Mouse (Mus musculus): Measurements from ENCODE around the gene Fthl17b. TPM values are rescaled to one million over a fixed set of nuclear protein-coding genes. Genes with fewer than 3 reads are reported as not detected.

The Fthl17b gene
- not detected for polyA plus RNA-seq (2017; shearing (Covaris generic))

DNA sequence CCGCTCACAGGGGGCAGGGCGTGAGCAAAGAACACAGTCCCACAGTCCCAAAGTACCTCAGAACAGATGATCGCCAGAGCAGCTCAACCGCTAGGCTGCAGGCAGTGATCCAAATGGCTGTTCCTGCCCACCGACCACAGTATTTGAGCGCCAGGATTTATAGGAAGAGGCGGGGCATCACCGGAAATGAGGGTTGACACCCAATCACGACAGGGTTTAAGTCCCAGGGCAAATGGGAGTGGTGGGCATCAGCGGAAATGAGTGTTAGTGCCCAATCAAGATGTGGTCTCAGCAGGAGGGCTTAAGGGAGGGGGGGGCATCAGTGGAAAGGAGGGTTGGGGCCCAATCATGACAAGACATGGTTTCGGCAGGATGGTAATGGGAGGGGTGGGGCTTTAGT lies at the start of gene Fthl17b:
Gene Fthl17b (minus strand): TSS at position 101 of the 400 bp plus-strand sequence.

DNA sequence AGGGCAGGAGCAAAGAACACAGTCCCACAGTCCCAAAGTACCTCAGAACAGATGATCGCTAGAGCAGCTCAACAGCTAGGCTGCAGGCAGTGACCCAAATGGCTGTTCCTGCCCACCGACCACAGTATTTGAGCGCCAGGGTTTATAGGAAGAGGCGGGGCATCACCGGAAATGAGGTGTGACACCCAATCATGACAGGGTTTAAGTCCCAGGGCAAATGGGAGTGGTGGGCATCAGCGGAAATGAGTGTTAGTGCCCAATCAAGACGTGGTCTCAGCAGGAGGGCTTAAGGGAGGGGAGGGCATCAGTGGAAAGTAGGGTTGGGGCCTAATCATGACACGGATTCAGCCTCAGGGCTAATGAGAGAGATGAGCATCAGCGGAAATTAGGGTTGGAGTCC lies 23.9 kb upstream of the Fthl17b start, which contains the start of gene Fthl17d:
Gene Fthl17d (minus strand): TSS at position 101 of the 400 bp plus-strand sequence.

DNA sequence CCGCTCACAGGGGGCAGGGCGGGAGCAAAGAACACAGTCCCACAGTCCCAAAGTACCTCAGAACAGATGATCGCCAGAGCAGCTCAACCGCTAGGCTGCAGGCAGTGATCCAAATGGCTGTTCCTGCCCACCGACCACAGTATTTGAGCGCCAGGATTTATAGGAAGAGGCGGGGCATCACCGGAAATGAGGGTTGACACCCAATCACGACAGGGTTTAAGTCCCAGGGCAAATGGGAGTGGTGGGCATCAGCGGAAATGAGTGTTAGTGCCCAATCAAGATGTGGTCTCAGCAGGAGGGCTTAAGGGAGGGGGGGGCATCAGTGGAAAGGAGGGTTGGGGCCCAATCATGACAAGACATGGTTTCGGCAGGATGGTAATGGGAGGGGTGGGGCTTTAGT lies 13.7 kb upstream of the Fthl17b start, which contains the start of gene Fthl17c:
Gene Fthl17c (minus strand): TSS at position 101 of the 400 bp plus-strand sequence.

Other genes with a start within 250 kb of the Fthl17b start
- not detected for gene Ssx9, start 214.5 kb downstream of the Fthl17b start, polyA plus RNA-seq (2017; shearing (Covaris generic))
- not detected for gene Ssxb5, start 159.3 kb downstream of the Fthl17b start, polyA plus RNA-seq (2017; shearing (Covaris generic))
- not detected for gene Gm6592, start 119.0 kb downstream of the Fthl17b start, polyA plus RNA-seq (2017; shearing (Covaris generic))
- not detected for gene Gm5751, start 88.7 kb downstream of the Fthl17b start, polyA plus RNA-seq (2017; shearing (Covaris generic))
- gene B630019K06Rik, start 70.6 kb downstream of the Fthl17b start, polyA plus RNA-seq (2017; shearing (Covaris generic)): 0.10 TPM
- gene Fthl17c, start 13.6 kb upstream of the Fthl17b start, polyA plus RNA-seq (2017; shearing (Covaris generic)): not detected
- not detected for gene Fthl17d, start 23.8 kb upstream of the Fthl17b start, polyA plus RNA-seq (2017; shearing (Covaris generic))
- not detected for gene Fthl17e, start 70.5 kb upstream of the Fthl17b start, polyA plus RNA-seq (2017; shearing (Covaris generic))
- gene Fthl17f, start 100.0 kb upstream of the Fthl17b start, polyA plus RNA-seq (2017; shearing (Covaris generic)): not detected
- gene 4930402K13Rik, start 141.6 kb upstream of the Fthl17b start, polyA plus RNA-seq (2017; shearing (Covaris generic)): not detected
- gene Lancl3, start 236.9 kb upstream of the Fthl17b start, polyA plus RNA-seq (2017; shearing (Covaris generic)): 0.20 TPM

Measured in CD4-positive, CD25-positive, alpha-beta regulatory T cell, adult 9 weeks (primary cell).